Mouse (Mus musculus): ENCODE data around the gene Ttc4.

Ttc4 gene

DNA sequence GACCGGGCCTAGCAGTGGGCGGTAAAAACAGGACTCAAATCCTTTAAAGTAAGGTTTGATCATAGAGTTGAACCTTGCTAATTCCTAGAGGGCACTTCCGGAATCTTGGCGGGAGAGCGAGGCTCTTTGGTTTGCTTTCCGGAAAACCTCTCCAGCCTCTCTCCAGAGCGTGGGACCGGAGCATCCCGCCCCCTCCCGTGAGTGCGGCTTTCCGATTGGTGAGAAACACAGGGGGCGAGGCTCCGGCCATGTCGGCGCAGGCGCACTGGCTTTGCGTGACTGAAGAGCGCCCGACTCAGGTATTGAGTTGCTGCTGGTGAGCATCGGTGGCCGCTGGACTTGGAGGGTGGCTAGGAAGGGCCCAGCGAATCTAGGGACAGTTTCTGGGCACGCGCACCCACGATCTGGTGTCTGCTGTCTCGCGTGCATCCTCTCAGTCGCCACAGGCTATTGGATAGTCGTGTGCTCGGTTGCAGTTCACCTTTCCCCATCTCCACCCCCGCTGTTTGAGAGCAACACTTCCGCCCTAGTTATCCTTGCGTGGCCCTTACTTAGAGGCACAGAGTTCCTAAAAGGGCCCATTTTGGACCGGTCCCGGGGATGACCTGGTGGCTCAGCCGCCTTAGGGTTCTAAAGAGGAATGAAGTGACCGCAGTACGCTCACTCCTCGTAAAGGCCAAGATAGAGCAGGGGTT is 27.8 kb downstream of the Ttc4 start, which contains the start of gene Pars2:
Gene Pars2, plus strand, starts transcription at position 237 of the 695 bp plus-strand sequence.
- DNase-seq (ENCODE audit: low spot score): peak; percentile 97

DNA sequence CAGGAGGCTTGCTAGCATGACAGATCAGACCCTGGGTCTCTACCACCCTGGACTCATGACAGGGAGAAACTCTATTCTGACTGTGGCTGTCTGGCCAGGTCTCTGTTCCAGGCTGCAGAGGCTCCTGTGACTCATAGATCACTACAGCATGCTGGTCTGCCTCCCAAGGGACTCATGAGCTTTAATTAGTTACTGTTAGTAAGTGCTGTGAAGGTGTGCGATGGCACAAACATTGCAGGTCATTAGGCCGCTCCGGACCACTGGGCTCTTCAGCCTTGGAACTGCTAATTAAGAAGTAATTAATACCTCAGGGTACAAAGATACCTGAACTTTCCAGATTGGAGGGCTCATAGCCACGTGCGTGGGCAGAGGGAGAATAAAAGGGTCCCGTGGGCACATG is 31.6 kb downstream of the Ttc4 start:
- DNase-seq (ENCODE audit: low spot score): no peak

DNA sequence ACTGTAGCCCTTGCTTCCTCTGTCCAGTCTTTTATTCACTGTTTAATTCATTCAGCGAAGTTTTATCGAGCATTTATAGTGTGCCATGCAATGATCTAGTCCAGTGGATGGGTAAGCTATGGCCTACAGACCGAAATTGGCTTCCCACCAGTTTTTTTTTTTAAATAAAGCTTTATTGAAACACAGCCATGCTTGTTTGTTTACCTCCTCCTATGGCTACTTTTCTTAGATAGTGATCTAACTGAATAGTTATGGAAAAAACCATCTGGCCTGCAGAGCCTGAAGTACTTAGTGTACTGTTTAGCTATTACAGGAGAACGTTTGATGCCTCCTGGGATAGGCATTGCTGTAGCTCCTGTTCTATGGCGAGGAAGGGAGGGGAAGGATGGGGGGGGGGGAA is 32.9 kb downstream of the Ttc4 start:
- no peak for DNase-seq (ENCODE audit: low spot score)

DNA sequence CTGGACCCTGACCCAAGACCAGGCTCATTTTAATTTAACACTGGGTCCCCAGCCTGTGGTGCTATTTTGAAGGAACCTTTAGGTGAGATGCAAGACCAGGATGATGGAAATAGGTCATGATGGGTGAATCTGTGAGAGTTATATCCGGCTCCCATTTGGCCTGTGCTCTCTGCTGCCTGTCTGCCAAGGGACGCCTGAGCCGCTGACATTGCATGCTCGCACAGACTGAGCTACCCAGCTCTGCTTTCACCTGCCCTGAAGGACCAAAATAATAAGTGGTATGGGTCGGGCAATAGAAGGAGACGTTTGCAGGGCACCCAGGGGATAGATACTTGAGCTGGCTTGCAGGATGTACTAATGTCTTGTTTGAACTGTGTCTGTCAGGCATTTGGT is 34.5 kb downstream of the Ttc4 start:
- no peak for DNase-seq (ENCODE audit: low spot score)

DNA sequence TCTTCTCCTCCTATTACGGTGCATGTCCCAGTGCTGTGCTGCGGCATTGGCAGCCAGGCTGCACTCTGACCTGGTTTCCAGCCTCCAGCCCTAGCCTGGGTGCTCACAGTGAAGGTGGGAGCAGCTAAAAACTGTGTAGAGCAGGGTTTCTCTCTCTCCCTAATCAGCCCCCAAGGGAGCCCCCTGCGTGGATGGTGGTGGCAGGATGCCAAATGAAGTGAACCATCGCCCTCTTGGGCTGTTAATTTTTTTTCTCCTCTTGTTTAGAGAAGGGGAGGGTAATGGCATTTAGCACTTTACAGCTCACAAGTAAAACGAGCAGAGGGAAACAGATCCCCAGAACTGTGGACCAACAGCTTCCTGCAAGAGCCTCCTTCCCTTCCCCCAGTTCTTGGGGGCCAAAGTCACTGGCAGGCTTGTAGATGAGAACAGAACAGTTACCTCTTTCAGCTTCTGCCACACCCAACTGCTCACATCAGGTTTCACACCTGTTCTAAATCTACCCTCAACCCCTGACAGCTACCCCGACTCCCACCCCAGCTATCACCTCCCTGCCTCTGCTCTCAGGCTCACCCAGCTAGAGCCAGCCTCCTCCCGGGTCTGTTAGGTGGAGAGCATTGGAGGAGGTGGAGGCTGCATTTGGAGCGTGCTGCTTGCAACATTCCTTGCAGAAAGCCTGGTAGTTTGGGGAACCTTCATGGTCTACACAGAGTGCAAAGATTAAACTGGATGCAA is 35.1 kb downstream of the Ttc4 start:
- DNase-seq (ENCODE audit: low spot score): peak; percentile 60

DNA sequence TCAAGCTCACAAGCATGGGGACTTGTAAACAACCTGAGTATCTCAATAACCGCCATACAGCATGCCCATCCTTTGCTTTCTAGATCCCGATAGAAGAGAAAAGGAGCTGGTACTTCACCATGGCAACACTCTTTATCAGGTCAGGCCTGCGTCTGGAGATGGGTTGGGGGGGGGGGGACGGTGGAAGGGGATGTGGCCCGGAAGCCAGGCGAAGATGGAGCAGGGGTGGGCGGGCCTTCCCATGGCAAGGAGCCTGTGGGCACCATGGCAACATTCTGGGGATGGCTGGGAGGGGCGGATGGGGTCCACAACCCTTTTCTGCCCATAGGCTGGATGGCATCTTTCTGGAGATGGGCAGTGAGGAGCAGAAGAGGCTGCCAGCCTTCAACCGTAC is 44.7 kb downstream of the Ttc4 start:
- no peak for DNase-seq (ENCODE audit: low spot score)

DNA sequence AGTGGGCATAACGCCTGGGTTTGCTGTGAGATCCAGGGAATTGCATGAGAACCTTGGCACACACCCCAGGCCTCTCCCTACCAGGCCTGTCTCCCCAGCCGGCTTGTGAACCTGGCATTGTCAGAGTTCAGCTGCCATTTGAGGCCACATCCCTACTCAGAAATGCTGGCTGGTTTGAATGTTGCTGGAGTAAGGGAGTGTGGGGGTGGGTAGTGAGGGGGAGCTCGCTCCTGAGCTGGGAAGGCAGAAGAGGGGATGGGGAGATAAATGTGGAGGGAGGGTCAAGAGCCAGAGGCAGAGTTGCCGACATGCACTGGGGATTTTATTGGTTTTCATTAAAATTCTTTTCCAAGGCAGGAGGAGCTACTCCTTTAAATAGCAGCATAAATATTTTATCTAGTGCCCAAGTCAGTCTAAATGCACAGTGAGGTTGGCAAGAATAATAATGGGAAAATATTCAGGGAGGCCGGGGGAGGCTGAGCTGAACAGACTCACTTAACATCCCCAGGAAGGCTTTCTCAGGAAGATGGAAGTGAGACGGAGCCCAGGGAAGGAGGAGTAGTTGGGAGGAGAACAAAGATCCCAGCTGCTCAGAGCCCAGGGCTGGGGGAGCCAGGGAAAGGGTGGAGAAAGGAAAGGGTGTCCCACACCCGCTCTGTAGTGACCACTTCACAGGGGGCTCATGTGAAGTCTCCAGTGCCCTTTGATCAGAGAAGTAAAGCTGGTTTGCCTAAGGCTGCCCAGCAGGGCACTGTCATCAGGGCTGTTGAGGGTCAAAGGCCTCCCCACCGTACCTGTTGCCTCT is 45.3 kb downstream of the Ttc4 start:
- DNase-seq (ENCODE audit: low spot score): no peak

DNA sequence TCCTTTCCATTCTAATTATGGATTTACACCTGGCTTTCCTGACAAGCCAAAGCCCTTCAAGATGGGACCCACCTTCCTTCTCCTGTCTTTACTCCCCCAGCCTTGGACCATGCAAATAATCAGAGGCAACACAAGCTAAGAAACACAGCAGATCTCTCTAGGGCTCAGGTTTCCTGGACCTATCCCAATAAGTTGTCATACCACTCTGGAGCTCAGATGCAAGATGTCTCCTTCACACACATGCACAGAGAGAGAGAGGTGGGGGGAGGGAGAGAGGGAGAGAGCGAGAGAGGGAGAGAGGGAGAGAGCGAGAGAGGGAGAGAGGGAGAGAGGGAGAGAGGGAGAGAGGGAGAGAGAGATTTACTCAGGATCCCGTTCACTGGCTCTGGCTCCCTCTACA is 46.4 kb downstream of the Ttc4 start:
- DNase-seq (ENCODE audit: low spot score): no peak

DNA sequence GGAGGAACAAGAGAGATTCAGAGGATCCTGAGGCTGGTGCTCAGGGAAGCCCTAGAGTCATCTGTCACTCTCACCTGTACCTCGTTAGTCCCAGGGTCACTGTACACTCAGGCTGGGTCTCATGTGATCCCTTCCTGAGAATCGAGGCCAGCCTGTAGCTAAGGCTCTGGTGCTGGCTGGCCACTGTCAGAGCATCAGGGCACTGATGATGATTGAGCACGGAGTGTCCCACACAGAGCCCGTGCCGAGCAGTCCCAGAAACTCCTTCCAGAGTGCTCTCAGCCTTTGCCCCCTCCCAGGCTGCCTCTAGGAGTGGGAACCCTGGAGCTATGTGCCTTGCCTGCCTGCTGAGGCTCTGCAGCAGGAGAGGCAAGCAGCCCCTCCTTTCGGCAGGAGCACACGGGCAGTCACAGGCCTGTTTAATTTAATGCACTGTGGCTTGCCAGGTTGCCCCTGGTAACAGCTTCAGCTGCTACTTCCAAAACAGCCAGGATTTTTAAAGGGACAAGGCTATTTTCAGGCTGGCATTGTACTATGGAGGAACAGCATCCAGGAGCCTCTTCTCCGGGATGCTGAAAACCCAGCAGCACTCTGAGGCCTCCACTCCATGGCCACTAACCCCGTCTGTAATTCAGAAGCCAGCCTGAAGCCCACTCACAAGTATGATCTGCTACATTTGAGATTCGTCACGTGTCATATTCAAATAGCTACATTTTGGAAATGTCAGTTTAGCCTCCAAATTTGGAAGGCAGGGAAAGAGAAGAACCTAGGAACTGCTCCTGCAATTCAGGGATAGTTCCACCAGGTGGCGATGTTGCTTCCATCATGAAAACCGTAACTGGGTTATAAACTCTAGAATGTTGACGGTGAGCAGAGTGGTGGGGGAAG is 48.2 kb downstream of the Ttc4 start:
- peak; percentile 74 for DNase-seq (ENCODE audit: low spot score)

DNA sequence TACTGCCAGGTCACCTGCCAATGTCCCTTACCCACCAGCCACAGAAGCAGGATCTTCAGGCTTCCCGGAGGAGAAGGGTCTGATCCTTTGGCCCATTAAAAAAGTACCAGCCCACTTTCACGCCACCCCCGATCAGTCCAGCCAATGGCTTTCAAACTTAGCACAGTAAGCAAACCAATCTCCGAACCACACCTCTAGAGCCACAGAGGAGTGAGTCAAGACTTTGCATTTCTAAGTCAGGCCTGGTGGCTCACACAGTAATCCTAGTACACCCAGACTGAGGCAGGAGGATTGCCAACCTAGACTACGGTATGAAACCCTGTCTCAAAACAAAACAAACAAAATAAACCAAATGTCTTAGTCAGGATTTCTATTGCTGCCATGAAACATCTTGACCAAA is 49.4 kb downstream of the Ttc4 start:
- DNase-seq (ENCODE audit: low spot score): no peak

DNA sequence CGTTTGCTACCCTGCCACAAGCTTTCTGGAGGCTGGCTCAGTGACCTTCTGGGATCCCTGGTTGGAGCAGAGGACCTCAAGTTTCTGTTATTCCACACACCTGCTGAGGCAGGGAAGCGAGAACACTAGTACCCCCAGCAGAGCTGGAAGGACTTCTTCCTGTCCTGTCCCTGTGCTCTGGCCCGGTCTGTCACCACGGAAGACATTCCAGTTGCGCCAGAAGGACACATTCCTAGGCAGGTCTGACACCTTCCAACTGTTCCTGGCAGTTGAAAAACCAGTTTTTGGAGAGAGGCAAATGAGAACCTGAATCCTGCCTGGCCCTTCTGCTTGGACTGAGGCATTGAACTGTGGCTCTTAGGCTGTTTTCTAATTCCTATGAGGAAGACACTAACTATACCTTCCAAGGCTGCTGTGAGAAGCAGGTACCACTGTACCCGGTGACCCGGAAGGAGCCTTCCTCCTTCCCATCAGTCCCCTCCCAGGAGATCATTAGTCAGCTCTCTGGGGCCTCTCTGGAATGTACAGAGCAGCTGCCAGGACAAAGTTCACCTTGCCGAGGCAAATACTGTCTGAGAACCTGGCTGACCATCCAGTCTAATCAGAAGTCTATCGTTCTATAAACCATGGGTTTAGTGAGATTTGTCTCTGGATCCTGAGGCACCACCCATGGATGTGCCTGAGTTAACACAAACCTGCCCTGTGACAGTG is 49.9 kb downstream of the Ttc4 start:
- no peak for DNase-seq (ENCODE audit: low spot score)

DNA sequence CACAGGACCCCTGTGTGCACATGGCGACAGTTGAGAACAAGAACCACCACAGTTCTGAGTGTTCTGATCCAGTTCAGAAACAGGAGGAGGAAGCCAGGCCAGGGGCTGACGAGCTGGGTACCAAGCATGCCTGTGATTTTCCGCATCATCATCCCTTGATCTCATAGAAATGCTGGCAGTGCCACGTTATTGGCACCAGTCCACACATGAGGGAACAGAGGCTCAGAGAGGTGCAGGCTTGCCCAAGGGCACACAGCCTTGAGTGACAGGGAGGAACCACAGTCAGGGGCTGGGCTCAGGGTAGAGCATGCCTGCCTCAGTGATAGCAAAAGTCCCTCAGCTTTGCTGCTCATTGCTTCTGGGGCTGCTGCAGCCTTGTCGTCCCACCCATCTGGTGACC is 50.9 kb downstream of the Ttc4 start:
- DNase-seq (ENCODE audit: low spot score): no peak

DNA sequence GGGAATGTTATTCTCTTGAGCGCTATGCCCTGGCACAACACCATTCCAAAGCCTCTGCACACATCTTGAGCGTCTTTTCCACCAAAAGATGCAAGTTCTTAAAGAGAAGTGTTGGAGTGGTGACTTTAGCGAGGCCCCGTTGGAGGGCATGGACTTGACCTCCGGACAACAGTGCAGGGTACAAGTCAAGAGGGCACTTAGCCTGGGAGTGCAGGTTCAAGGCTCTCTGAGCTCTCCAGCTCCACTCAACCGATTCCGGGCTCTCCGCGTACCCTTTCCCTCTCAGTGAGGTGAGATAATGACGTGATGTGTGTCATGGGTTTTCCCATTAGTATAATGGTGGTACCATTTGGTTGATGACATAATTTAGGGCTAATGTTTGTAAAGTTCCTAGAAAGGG is 54.5 kb downstream of the Ttc4 start:
- no peak for DNase-seq (ENCODE audit: low spot score)

DNA sequence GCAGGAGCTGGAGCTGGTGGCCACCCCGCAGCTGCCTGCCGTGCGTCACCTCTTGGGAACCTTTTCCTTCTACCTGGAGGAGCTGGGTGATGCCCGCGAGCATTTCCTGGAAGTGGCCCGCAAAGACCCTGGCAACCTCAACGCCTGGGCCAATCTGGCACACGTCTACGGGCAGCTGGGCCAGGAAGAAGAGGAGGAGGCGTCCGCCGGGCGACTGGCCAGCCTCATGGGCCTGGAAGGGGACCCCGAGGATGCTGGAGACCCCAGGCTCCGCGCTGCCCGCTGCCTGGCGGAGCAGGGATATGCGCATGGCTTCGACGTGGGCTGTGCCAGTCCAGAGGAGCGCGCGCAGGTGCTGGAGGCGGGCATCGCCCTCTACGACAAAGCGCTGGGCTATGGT is 56.0 kb downstream of the Ttc4 start:
- DNase-seq (ENCODE audit: low spot score): no peak

DNA sequence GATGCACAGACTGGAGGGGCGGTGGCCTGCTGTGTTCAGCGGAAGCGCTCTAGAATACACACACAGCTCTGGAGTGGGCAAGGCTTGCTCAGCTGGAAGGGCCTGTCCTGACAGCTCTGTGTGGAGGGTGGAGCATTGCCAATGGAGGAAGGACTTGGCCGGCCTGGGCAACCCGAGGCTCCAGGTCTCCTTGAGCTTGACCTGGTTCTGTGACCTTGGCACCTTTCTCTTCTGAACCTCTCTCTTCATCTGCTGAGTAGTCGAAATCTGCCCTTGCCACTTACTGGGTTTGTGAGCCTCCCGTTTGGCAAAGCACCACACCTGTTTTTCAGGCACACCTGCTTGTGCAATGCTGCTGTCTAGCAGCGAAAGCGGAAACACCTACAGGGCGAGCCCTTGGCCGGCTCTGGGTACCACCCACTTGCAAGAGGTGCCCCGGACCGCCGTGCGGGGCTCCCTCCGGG is 56.7 kb downstream of the Ttc4 start, which contains the start of gene Ttc22:
Gene Ttc22, plus strand, starts transcription at position 403 of the 464 bp plus-strand sequence.
- no peak for DNase-seq (ENCODE audit: low spot score)

DNA sequence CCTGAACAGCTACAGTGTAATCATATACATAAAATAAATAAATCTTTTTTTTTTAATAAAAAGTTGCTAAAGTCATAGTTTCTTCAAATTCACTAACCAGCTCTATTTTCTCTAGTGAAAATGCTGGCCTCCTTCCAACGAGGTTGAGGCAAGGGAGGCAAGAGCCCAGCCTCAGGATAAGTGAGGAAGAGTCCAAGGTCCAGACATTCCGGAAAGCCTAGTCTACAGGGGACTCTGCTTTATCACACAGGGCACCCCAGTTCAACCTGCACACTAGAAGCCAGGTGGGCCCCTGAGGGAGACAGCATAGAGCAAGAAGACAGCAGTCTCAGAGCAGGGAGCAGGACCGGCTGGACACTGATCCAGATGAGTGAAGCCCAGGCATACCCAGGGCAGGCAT is 57.3 kb downstream of the Ttc4 start:
- no peak for DNase-seq (ENCODE audit: low spot score)

DNA sequence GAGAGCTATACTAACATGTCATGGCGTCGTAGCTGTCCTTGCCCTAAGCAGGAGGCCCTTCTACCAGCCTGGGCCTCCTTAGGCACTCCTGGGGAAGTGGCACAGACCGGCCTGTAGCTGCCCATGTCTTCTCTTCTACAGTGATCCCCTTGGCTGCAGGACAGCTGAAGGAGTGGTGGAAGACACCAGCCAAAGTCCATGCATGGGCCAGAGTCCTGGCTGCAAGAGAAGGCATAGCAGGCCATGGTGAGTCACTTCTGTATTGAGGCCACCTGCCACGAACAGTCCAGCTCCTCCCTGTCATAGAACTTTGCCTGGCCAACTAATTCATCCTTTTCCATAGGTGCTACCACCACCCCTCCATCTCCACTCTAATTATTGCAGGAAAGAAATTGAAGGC is 59.8 kb downstream of the Ttc4 start:
- no peak for DNase-seq (ENCODE audit: low spot score)

DNA sequence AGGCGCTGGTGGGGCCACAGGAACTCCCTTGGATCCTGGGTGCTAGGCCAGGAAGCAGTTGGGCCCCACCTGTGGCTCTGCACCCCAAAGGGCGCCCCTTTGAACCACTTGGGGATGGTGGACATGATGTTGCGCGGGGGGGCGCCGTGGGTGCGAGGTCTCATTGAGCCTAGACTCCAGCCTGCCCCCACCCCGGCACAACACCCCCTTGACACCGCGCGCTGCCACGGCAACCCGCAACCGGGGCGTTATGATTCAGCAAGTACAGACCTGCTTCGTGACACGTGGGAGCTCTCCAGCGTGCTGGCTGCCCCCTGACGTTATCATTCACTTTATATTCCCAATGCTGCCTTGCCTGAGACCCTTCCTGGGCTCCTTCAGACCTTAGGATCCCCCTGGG is 61.7 kb downstream of the Ttc4 start, which contains the start of gene Lexm:
Gene Lexm, minus strand, starts transcription at position 186 of the 400 bp plus-strand sequence.
- peak; percentile 61 for DNase-seq (ENCODE audit: low spot score)

DNA sequence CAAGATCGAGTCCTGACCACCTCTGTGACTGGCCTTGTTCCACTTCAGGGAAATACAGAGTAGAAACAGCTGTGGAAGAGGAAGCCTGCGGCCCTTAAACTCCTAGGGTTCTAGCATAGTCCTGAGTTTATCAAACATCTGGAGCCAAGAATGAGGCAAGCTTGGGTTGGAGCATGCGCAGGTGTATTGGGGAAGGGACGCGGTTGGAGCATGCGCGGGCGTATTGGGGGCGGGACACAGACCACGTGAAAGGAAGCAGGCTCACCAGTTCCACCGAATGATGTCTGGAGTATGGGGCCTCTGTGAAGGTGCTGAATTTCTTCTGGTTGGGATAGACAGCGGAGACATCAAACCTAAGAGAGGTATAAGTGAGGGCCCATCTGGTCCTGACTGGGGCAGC is 63.1 kb downstream of the Ttc4 start:
- DNase-seq (ENCODE audit: low spot score): no peak

DNA sequence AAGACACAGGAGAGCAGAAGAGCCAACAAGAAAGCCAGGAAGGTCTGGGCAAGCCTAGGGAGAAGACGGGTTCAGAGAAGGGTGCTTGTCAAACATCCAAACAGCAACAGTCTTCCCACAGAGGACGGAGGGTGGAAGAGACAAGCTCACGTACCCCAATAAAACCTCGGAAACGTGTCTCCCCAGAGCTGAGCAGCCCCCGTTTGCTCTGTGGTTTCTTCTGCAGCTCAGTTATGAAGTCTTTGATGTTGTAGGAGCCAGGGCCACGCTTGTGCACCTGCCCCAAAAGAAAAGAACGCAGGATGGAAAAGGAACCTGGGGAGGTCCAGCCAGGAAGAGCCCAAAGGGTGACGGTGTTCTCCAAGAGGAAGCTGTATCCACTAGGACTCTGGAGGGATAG is 63.9 kb downstream of the Ttc4 start:
- no peak for DNase-seq (ENCODE audit: low spot score)

DNA sequence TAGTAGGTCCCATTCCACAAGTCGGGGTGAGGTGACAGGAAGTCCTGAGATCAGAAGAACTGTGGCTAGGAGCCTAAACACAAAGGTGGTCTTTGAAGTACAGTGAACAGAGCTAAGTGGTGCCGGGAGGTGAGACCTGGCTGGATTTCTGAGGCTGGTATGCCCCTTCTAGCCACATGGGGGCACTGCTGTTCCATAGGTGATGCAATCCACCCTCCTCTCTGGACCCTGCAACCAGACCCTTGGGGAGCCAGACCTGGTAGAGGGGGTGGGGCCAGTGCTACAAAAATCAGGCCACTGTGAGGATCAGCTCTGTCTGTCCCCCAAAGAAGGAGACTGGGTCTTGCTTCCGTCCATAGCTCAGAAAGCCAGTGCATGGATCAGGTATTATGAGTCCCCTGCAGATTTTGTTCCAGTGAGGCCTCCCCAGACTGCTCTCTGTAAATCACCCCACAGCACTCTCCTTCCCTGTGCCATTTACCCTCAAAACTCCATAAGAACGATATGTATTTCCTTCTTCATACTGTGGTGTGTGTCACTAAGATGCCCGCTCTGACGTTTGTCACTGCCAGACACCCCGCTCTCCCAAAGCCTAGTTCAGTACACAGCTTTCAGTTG is 64.5 kb downstream of the Ttc4 start:
- peak; percentile 84 for DNase-seq (ENCODE audit: low spot score)

All from testis, postnatal 10 days (tissue).